Mouse (Mus musculus) limb, embryonic 11.5 days (tissue): ENCODE data around the gene Ttc39d. TPM values are rescaled to one million over a fixed set of nuclear protein-coding genes. Genes with fewer than 3 reads are reported as not detected.

Source experiments
- ATAC-seq: fragments of 200-750 bp; cut with Nextera tagmentation; 2 replicates; pipeline ENCODE4 v1.8.0; 2017; ENCODE audit warnings: low read depth; ENCODE audit not compliant: insufficient number of reproducible peaks, low FRiP score, low TSS enrichment
- DNase-seq: peaks from one replicate; pipeline ENCODE4 v3.0.0-alpha.2; 2015; ENCODE audit warnings: low spot score
- H3K27ac ChIP-seq: fragments of 300-500 bp; sonication (generic); replicated peaks from 2 replicates; pipeline ENCODE4 v1.5.1; 2014; ENCODE audit warnings: low read depth, mild to moderate bottlenecking, low read length
- H3K27me3 ChIP-seq: fragments of 300-500 bp; sonication (generic); 2 replicates; pipeline ENCODE4 v1.6.1; 2014; ENCODE audit warnings: mild to moderate bottlenecking, low read length, mixed read lengths; ENCODE audit not compliant: control insufficient read depth, insufficient read depth
- H3K36me3 ChIP-seq: fragments of 300-500 bp; sonication (generic); 2 replicates; pipeline ENCODE4 v1.6.1; 2014; ENCODE audit warnings: mild to moderate bottlenecking, low read length, moderate library complexity, mixed read lengths; ENCODE audit not compliant: control insufficient read depth, insufficient read depth
- H3K4me1 ChIP-seq: fragments of 300-500 bp; sonication (generic); 2 replicates; pipeline ENCODE4 v1.6.1; 2014; ENCODE audit warnings: low read length, mixed read lengths; ENCODE audit not compliant: control insufficient read depth, insufficient read depth
- H3K4me2 ChIP-seq: fragments of 300-500 bp; sonication (generic); 2 replicates; pipeline ENCODE4 v1.6.1; 2014; ENCODE audit warnings: low read depth, mild to moderate bottlenecking, moderate library complexity; ENCODE audit not compliant: severe bottlenecking
- H3K4me3 ChIP-seq: fragments of 300-500 bp; sonication (generic); 2 replicates; pipeline ENCODE4 v1.5.1; 2014; ENCODE audit warnings: low read depth, low read length
- H3K9ac ChIP-seq: fragments of 300-500 bp; sonication (generic); 2 replicates; pipeline ENCODE4 v1.6.1; 2014; ENCODE audit warnings: mild to moderate bottlenecking, low read length
- H3K9me3 ChIP-seq: fragments of 300-500 bp; sonication (generic); 2 replicates; pipeline ENCODE4 v1.6.1; 2016; ENCODE audit warnings: low read length; ENCODE audit not compliant: control insufficient read depth
- WGBS: fragments of 180-500 bp; shearing (Covaris S2); extraction: QIAGEN DNeasy Blood & Tissue Kit; methylation state at CpG from one replicate; pipeline ENCODE4 v1.1.7; 2014; 5-methylcytosine and 5-hydroxymethylcytosine counted together
- polyA plus RNA-seq: library from polyadenylated mRNA; unstranded; fragments of >200 nt; fragmentation: Nextera tagmentation; extraction: Ambion mirVana; gene quantifications from 2 replicates; pipeline ENCODE4 v1.2.1, GENCODE M21; 2014

The Ttc39d gene
- polyA plus RNA-seq, 1 experiment from 2014 or later, result 0.19 TPM

- Histone ChIP-seq H3K9me3 (no peaks in the 10 kb centered on the region), H3K36me3 (peaks cover 38% of the 10 kb centered on the region), H3K4me2 (no peak overlapping the region), H3K27ac (no peak overlapping the region), H3K9ac (no peak overlapping the region), H3K4me3 (no peak overlapping the region), H3K27me3 (no peaks in the 10 kb centered on the region), H3K4me1 (no peaks in the 10 kb centered on the region)
- ATAC-seq (no peak), DNase-seq (no peak)
- 97% methylated on average over 5 of the region's 5 CpGs for WGBS
Observed at GRCm38 (mm10) chr17:80254421-80254820, 47.2 kb downstream of the Ttc39d start.

- Histone ChIP-seq H3K27me3 (no peaks in the 10 kb centered on the region), H3K4me2 (no peak overlapping the region), H3K9me3 (no peaks in the 10 kb centered on the region), H3K36me3 (peaks cover 36% of the 10 kb centered on the region), H3K4me1 (no peaks in the 10 kb centered on the region), H3K27ac (no peak overlapping the region), H3K4me3 (no peak overlapping the region), H3K9ac (no peak overlapping the region)
- WGBS, result 43% methylated on average over 13 of the region's 13 CpGs
- no peak for ATAC-seq
- DNase-seq, result no peak
Observed at GRCm38 (mm10) chr17:80255208-80255607, 47.9 kb downstream of the Ttc39d start.

- no peaks in the 10 kb centered on the region for H3K9me3 ChIP-seq
- H3K36me3 ChIP-seq, result peaks cover 11% of the 10 kb centered on the region
- ATAC-seq (no peak), DNase-seq (no peak)
- H3K9ac ChIP-seq, result no peak overlapping the region
- no peaks in the 10 kb centered on the region for H3K4me1 ChIP-seq
- no peak overlapping the region for H3K4me2 ChIP-seq
- WGBS, result 93% methylated on average over 4 of the region's 4 CpGs
- no peaks in the 10 kb centered on the region for H3K27me3 ChIP-seq
- H3K4me3 ChIP-seq, result no peak overlapping the region
- H3K27ac ChIP-seq, result no peak overlapping the region
Observed at GRCm38 (mm10) chr17:80267065-80267464, 59.8 kb downstream of the Ttc39d start.

Other genes starting within 250 kb of the Ttc39d start
- 118 TPM in 2 replicates for gene Hnrnpll, start 145.1 kb upstream of the Ttc39d start, polyA plus RNA-seq
- 13.9 and 14.7 TPM in 2 replicates for gene Galm, start 80.0 kb upstream of the Ttc39d start, polyA plus RNA-seq
- 939 and 946 TPM in 2 replicates for gene Srsf7, start 153 bp upstream of the Ttc39d start, polyA plus RNA-seq
- gene Gemin6, start 17.0 kb downstream of the Ttc39d start, polyA plus RNA-seq, result 47.4 and 50.9 TPM in 2 replicates
- 20.7 and 24.3 TPM in 2 replicates for gene Morn2, start 82.7 kb downstream of the Ttc39d start, polyA plus RNA-seq
- gene Dhx57, start 83.0 kb downstream of the Ttc39d start, polyA plus RNA-seq, result 19.9 and 23.1 TPM in 2 replicates
- gene Arhgef33, start 99.9 kb downstream of the Ttc39d start, polyA plus RNA-seq, result 0.11 and 0.53 TPM in 2 replicates
- 0.79 and 1.2 TPM in 2 replicates for gene Gm10190, start 166.1 kb downstream of the Ttc39d start, polyA plus RNA-seq